5 mouse cellular contexts compared by ENCODE assay signal in genomic region chr15:84337599-84337998, GRCm38 (mm10).
"Had no signal": no experiment of that assay in that cellular context is flagged by ENCODE, and none has a peak within 500 bp of the region (broad histone marks: within the 10 kb centered on the region; RNA-seq: fewer than 3 reads in every experiment).

No protein-coding gene starts in this region.

- DNase-seq: kidney, adult 2 months; kidney, postnatal 14 days; lung, embryonic 14.5 days; lung, postnatal 14 days; thymus, postnatal 36 days had no signal
